Mouse (Mus musculus): Measurements from ENCODE around the gene Prdm8. TPM values are rescaled to one million over a fixed set of nuclear protein-coding genes. Genes with fewer than 3 reads are reported as not detected.
A peak's percentile ranks its signal among the peaks of the same experiment; 100 is the strongest.

Gene Prdm8
- polyA plus RNA-seq, 1 experiment from 2014 or later = 0.07 TPM

DNA sequence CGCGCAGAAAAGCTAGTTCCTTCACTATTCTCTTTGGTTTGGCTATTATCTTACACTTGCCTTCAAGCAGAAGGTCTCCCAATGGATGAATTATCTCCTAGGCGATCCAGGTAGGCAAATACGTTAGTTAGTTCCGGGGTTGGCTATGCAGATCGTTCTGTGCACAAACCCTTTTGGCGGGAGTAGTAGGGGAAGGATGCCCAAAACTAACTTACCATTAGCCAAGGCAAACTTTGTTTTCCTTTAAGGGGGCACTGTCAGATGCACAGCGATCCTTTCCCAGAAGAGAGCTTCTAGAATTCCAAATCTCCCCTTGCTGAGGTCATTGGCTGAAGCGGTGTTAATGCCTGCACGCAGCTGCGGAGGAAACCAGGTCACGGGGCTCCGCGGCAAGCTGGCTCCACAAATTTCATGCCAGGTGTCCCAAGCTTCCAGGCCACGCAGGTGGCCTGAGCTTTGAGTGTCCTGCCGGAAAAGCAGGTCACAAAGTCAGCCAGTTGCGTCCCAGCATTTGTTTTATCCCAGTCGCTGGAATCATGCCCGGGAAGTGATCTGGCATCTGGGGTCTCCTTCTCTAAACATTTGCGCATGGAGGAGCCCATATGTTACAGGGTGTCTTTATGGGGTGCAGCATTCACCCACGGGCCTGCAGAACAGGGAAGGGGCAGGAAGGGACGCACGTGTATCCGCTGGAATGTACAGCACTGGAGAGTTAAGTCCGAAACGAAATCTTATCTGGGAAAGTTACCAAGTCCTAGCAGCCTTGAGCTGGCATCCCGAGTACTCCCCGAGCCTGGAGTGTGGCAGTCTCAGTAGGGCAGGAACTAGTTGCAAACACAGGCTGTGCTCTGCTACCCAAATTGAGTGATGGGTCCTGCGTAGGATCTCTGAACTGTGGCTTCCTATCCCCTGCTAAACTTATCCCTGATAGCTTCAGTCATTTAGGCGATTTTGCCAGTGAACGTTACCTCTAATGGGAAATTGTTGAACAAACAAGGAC is 22.5 kb downstream of the Prdm8 start:
- DNase-seq (ENCODE audit: low spot score) (peak; percentile 58), ATAC-seq (ENCODE audit: insufficient number of reproducible peaks, low FRiP score, low TSS enrichment, low read depth) (peak; percentile 29; the same call in 1 of the 2 replicates)
- Histone ChIP-seq H3K27ac (replicated peaks; ENCODE audit: low read depth, low read length) (no peak overlapping the region), H3K36me3 (ENCODE audit: control insufficient read depth, insufficient read depth, low read length) (no peaks in the 10 kb centered on the region), H3K4me3 (ENCODE audit: low read depth, low read length) (peak overlapping the region; percentile 7; the same call in 1 of the 2 replicates), H3K4me2 (ENCODE audit: low read depth, severe bottlenecking) (peak overlapping the region; percentile 15; the same call in 1 of the 2 replicates), H3K27me3 (ENCODE audit: control insufficient read depth, insufficient read depth, low read length) (peaks cover 50% of the 10 kb centered on the region), H3K4me1 (ENCODE audit: control insufficient read depth, insufficient read depth, low read length) (peaks cover 10% of the 10 kb centered on the region; the same call in 1 of the 2 replicates), H3K9me3 (ENCODE audit: control insufficient read depth, low read length) (no peaks in the 10 kb centered on the region), H3K9ac (ENCODE audit: low read length) (no peak overlapping the region)
- WGBS = 1% methylated on average over 31 of the region's 31 CpGs

DNA sequence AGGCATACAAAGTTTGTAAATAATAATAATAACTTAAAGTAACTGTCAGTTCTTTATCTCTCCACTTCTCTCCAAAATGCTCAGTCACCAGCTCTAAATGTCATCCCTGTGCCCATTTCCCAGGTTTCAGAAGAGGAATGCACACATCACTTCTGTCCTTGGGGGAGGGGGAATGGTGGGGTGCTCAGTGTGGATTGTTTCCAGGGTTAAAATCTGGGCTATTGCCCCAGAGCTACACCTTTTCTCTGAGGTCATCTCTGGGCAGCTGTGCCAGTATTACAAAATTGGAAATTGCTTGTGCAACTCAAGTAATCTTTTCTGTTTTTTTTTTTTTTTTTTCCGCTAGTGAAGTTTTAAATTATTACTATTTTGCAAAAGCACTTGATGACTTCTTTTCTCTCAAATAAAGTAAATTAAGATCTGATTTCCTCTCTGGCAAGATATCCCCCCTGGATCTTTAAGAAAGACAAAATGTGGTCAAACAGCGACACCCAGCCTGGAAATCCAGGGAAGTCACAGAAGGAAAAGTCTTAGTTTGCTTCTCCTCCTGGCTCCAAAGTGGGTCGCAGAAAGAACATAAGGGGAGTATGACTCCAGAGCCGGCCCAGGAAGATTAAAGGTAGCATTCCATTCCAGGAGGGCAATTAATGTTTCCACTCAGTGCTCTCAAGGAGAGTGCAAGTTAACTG is 25.4 kb downstream of the Prdm8 start:
- Histone ChIP-seq H3K9me3 (ENCODE audit: control insufficient read depth, low read length) (no peaks in the 10 kb centered on the region), H3K36me3 (ENCODE audit: control insufficient read depth, insufficient read depth, low read length) (no peaks in the 10 kb centered on the region), H3K9ac (ENCODE audit: low read length) (no peak overlapping the region), H3K27me3 (ENCODE audit: control insufficient read depth, insufficient read depth, low read length) (peaks cover 32% of the 10 kb centered on the region), H3K4me3 (ENCODE audit: low read depth, low read length) (no peak overlapping the region), H3K4me2 (ENCODE audit: low read depth, severe bottlenecking) (no peak overlapping the region), H3K27ac (replicated peaks; ENCODE audit: low read depth, low read length) (no peak overlapping the region), H3K4me1 (ENCODE audit: control insufficient read depth, insufficient read depth, low read length) (peaks cover 2% of the 10 kb centered on the region; the same call in 1 of the 2 replicates)
- DNase-seq (ENCODE audit: low spot score) (no peak), ATAC-seq (ENCODE audit: insufficient number of reproducible peaks, low FRiP score, low TSS enrichment, low read depth) (no peak)
- WGBS = 22% methylated on average over 4 of the region's 4 CpGs

DNA sequence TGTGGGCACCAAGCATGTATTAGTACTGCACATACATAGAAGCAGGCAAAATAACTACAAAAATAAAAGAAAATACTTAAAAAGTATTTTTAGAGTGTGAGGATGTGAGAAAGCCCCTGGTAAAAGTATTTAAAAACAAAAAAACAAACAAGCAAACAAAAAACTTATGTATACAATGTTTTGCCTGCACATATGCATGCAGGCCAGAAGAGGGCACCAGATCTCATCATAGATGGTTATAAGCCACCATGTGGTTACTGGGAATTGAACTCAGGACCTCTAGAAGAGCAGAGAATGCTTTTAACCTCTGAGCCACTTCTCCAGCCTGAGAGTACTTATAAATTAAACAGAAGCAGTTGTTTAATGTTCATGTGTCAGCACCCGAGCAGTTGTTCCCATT is 28.0 kb downstream of the Prdm8 start:
- WGBS = 87% methylated on average over 1 of the region's 1 CpGs
- H3K4me2 ChIP-seq (ENCODE audit: low read depth, severe bottlenecking) = no peak overlapping the region
- no peak overlapping the region for H3K9ac ChIP-seq (ENCODE audit: low read length)
- H3K36me3 ChIP-seq (ENCODE audit: control insufficient read depth, insufficient read depth, low read length) = no peaks in the 10 kb centered on the region
- DNase-seq (ENCODE audit: low spot score) (no peak), ATAC-seq (ENCODE audit: insufficient number of reproducible peaks, low FRiP score, low TSS enrichment, low read depth) (no peak)
- peaks cover 9% of the 10 kb centered on the region for H3K27me3 ChIP-seq (ENCODE audit: control insufficient read depth, insufficient read depth, low read length)
- H3K4me3 ChIP-seq (ENCODE audit: low read depth, low read length) = no peak overlapping the region
- H3K27ac ChIP-seq (replicated peaks; ENCODE audit: low read depth, low read length) = no peak overlapping the region
- H3K4me1 ChIP-seq (ENCODE audit: control insufficient read depth, insufficient read depth, low read length) = no peaks in the 10 kb centered on the region
- no peaks in the 10 kb centered on the region for H3K9me3 ChIP-seq (ENCODE audit: control insufficient read depth, low read length)

DNA sequence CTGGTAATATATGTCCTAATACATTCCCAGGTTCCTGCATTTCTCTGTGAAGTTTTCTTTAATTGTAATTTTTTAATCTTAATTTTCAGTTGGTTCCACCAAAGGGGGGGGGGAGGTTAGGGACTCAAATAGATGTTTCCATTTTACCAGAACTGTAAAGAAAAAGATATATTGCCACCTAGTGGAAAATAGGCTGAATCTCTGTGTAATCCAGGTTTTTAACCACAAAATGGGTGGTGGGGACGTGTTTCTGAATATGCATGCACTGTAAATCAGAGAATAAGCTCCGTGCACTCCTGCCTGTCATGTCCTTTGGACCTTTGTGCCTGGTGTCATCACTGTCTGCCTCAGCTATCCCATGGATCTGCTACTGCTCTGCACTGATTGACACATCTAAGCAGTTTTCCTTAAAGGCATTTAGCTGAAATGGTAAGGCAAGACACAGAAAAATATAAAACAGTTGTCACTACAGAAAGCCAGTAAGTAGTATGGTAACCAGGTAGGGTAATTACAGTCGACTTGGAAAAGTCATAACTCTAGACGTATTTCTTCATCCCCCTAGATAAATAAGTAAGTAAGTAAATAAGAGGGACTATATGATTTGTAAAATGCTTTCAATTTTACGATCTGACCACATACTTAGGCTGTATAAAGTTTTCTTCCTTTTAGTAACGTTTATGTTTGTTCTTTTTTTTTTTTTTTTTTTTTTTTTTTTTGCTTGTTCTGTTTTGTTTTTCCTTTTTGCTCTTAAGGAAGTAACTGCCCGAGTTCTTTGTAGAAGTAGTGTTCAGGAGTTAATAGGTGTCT is 31.6 kb downstream of the Prdm8 start:
- Histone ChIP-seq H3K9me3 (ENCODE audit: control insufficient read depth, low read length) (no peaks in the 10 kb centered on the region), H3K4me2 (ENCODE audit: low read depth, severe bottlenecking) (no peak overlapping the region), H3K36me3 (ENCODE audit: control insufficient read depth, insufficient read depth, low read length) (no peaks in the 10 kb centered on the region), H3K27me3 (ENCODE audit: control insufficient read depth, insufficient read depth, low read length) (no peaks in the 10 kb centered on the region), H3K4me3 (ENCODE audit: low read depth, low read length) (no peak overlapping the region), H3K4me1 (ENCODE audit: control insufficient read depth, insufficient read depth, low read length) (no peaks in the 10 kb centered on the region), H3K27ac (replicated peaks; ENCODE audit: low read depth, low read length) (no peak overlapping the region), H3K9ac (ENCODE audit: low read length) (no peak overlapping the region)
- DNase-seq (ENCODE audit: low spot score) (no peak), ATAC-seq (ENCODE audit: insufficient number of reproducible peaks, low FRiP score, low TSS enrichment, low read depth) (no peak)
- WGBS = 56% methylated on average over 7 of the region's 7 CpGs

DNA sequence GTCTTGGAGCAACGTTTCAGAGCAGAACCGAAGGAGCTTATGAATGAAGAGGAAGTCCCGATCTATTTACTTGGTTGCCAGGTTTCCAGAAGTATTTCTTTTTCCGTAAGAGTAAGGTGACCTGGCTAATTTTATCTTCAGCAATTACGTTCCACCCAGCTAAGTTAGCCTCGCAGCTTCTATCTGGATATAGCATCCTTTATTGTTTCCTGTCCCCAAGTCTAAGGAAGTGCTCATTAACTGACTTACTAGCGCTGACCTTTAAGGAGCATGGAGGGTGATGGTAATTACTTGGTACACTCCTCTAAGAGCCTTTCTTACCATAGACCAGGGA is 32.2 kb downstream of the Prdm8 start:
- Histone ChIP-seq H3K9ac (ENCODE audit: low read length) (no peak overlapping the region), H3K9me3 (ENCODE audit: control insufficient read depth, low read length) (no peaks in the 10 kb centered on the region), H3K27me3 (ENCODE audit: control insufficient read depth, insufficient read depth, low read length) (no peaks in the 10 kb centered on the region), H3K4me1 (ENCODE audit: control insufficient read depth, insufficient read depth, low read length) (no peaks in the 10 kb centered on the region), H3K27ac (replicated peaks; ENCODE audit: low read depth, low read length) (no peak overlapping the region), H3K36me3 (ENCODE audit: control insufficient read depth, insufficient read depth, low read length) (no peaks in the 10 kb centered on the region), H3K4me3 (ENCODE audit: low read depth, low read length) (no peak overlapping the region), H3K4me2 (ENCODE audit: low read depth, severe bottlenecking) (no peak overlapping the region)
- DNase-seq (ENCODE audit: low spot score) (no peak), ATAC-seq (ENCODE audit: insufficient number of reproducible peaks, low FRiP score, low TSS enrichment, low read depth) (no peak)
- 37% methylated on average over 7 of the region's 7 CpGs for WGBS

DNA sequence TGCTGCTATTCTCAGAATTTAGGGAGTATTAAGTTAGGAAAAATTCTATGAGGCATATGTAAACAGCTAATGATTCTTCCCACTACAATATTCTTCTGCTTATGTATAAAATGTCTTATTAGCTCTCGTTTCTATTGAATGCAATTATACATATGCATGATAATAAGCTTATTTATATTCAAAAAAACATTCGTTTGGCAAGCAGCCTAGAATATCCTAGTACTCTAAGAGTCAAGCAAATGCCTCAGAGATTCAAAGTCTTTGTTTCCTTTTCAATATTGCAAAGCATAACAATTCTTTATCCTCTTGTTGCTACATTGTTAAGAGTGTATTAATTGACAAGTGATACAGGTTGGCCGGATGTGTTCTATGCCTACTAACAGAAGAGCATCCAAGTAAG is 34.6 kb downstream of the Prdm8 start:
- WGBS = 86% methylated on average over 3 of the region's 3 CpGs

DNA sequence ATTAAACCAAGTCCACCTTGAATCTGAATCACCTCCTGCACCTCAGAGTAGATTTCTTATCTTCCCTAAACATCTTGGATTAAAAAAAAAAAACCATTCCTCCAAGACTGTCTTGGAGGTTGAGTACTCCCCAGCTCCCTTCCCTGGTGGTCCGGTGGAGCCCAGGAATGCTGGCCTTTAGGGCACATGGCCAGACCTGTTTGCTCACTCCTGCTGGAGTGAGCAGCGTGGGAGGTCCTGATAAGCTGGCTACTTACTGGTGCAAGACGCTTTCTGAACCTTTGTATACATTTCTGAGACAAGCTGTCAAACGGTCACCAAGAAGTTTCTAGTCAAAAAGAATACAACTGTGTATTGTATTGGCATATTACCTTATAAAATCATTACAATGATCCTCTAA is 36.0 kb downstream of the Prdm8 start:
- WGBS = 57% methylated on average over 4 of the region's 4 CpGs
- H3K9ac ChIP-seq (ENCODE audit: low read length) = no peak overlapping the region
- no peak for DNase-seq (ENCODE audit: low spot score)
- no peaks in the 10 kb centered on the region for H3K27me3 ChIP-seq (ENCODE audit: control insufficient read depth, insufficient read depth, low read length)
- H3K9me3 ChIP-seq (ENCODE audit: control insufficient read depth, low read length) = no peaks in the 10 kb centered on the region
- H3K4me2 ChIP-seq (ENCODE audit: low read depth, severe bottlenecking) = no peak overlapping the region
- H3K36me3 ChIP-seq (ENCODE audit: control insufficient read depth, insufficient read depth, low read length) = no peaks in the 10 kb centered on the region
- H3K4me1 ChIP-seq (ENCODE audit: control insufficient read depth, insufficient read depth, low read length) = no peaks in the 10 kb centered on the region
- H3K4me3 ChIP-seq (ENCODE audit: low read depth, low read length) = no peak overlapping the region
- no peak for ATAC-seq (ENCODE audit: insufficient number of reproducible peaks, low FRiP score, low TSS enrichment, low read depth)
- no peak overlapping the region for H3K27ac ChIP-seq (replicated peaks; ENCODE audit: low read depth, low read length)

More for the DNA sequence above, 34.6 kb downstream of the Prdm8 start:
- DNase-seq (ENCODE audit: low spot score) (no peak), ATAC-seq (ENCODE audit: insufficient number of reproducible peaks, low FRiP score, low TSS enrichment, low read depth) (no peak)
- H3K36me3 ChIP-seq (ENCODE audit: control insufficient read depth, insufficient read depth, low read length) = no peaks in the 10 kb centered on the region
- no peak overlapping the region for H3K4me3 ChIP-seq (ENCODE audit: low read depth, low read length)
- H3K27me3 ChIP-seq (ENCODE audit: control insufficient read depth, insufficient read depth, low read length) = no peaks in the 10 kb centered on the region
- no peak overlapping the region for H3K9ac ChIP-seq (ENCODE audit: low read length)
- H3K27ac ChIP-seq (replicated peaks; ENCODE audit: low read depth, low read length) = no peak overlapping the region
- no peaks in the 10 kb centered on the region for H3K9me3 ChIP-seq (ENCODE audit: control insufficient read depth, low read length)
- H3K4me1 ChIP-seq (ENCODE audit: control insufficient read depth, insufficient read depth, low read length) = no peaks in the 10 kb centered on the region
- no peak overlapping the region for H3K4me2 ChIP-seq (ENCODE audit: low read depth, severe bottlenecking)

DNA sequence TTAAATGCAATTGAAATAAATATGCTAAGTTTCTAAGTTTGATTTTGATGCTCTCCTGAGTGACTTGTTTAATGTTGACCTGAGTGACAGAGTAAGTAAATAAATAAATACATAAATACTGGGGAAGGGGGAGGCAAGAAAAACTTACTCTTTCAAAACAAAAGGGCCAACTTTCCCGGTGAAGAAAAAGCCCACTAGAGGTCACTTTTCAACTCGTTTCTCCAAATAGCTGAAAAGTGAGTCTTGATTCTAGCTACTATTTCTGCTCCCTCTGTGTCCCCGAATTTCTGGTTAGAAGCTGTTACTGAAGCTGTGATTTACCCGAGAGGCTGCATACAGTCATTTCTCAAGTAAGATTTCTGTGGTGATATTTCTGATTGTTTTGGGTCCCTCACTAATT is 45.5 kb downstream of the Prdm8 start:
- WGBS = 77% methylated on average over 4 of the region's 4 CpGs
- Histone ChIP-seq H3K27ac (replicated peaks; ENCODE audit: low read depth, low read length) (no peak overlapping the region), H3K9me3 (ENCODE audit: control insufficient read depth, low read length) (no peaks in the 10 kb centered on the region), H3K4me1 (ENCODE audit: control insufficient read depth, insufficient read depth, low read length) (no peaks in the 10 kb centered on the region), H3K27me3 (ENCODE audit: control insufficient read depth, insufficient read depth, low read length) (no peaks in the 10 kb centered on the region), H3K36me3 (ENCODE audit: control insufficient read depth, insufficient read depth, low read length) (no peaks in the 10 kb centered on the region), H3K4me3 (ENCODE audit: low read depth, low read length) (no peak overlapping the region), H3K9ac (ENCODE audit: low read length) (no peak overlapping the region), H3K4me2 (ENCODE audit: low read depth, severe bottlenecking) (no peak overlapping the region)
- ATAC-seq (ENCODE audit: insufficient number of reproducible peaks, low FRiP score, low TSS enrichment, low read depth) (no peak), DNase-seq (ENCODE audit: low spot score) (no peak)
